Mouse (Mus musculus) adrenal gland, adult 18-20 months (tissue): ENCODE results near the gene Dnajc30. TPM values are rescaled to one million over a fixed set of nuclear protein-coding genes. Genes with fewer than 3 reads are reported as not detected.
"Not testable (repeated sequence)": the region's sequence is repeated elsewhere in the genome, so short reads cannot be mapped to it uniquely, and the experiment has no call there.

Experiments used
- DNase-seq, 2 experiments: peaks; one replicate each; pipeline ENCODE4 v3.0.0; 2021 to 2022; ENCODE audit warnings: low spot score in 2 of 2
- long read RNA-seq, 2 experiments: library from polyadenylated mRNA; stranded (forward); transcript quantifications; one replicate each; pipeline ENCODE4 v2.0.0; 2021
- total RNA-seq, 2 experiments: library from RNA; stranded (reverse); gene quantifications; 1 replicate in 1 of 2; 2 replicates in 1 of 2; pipeline ENCODE4 v1.2.3; 2021

Gene Dnajc30
- total RNA-seq = 10 to 100 TPM; 25.8 to 30.3 TPM
- long read RNA-seq, experiment 1, transcript Dnajc30-201 (1 exons, 1,661 nt) = major isoform, 16 of 18 reads
- long read RNA-seq, experiment 1, partial matches to known transcripts = 0 of 18 reads
- long read RNA-seq, experiment 1, other reads (novel, unspliced or antisense) = 2 of 18 reads
- long read RNA-seq, experiment 2, transcript Dnajc30-201 (1 exons, 1,661 nt) = major isoform, 54 of 59 reads
- long read RNA-seq, experiment 2, partial matches to known transcripts = 0 of 59 reads
- long read RNA-seq, experiment 2, other reads (novel, unspliced or antisense) = 5 of 59 reads

DNA sequence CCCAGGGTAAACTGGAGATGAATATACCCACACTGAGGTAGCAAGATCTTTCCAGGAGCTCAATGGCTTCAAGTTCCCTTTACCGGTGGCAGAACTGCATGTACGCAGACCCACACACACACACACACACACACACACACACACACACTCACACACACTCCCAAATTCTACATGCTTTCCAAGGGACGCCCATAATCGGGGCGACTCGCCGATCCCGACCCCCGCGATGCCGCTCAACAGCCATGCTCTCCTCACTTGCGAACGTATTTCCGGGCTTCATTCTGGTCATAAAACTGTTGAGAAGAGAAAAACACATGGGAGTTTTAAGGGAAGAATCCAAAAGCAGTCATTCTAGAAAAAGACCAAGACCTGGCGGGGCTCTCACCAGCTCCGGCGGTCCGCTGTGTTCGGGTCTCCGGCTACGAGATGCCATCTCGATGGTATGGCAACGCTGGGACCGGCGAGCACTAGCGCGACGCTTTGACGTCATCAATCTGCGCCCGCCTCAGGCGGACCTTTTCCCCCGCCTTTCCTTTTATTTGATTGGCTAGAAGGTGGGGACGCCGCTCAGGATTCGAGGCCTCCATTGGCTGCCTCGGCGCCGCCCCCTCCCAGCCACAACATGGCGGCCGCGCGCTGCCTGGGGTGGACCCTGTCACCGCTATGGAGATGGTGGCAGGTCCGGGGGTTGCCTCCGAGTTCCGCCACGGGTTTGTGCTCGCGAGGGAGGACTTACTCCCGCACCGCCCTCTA is at the start of gene Dnajc30:
Gene Dnajc30 (plus strand): TSS at position 574 of the 753 bp plus-strand sequence.
- peak; percentile 96 to 97 for DNase-seq

DNA sequence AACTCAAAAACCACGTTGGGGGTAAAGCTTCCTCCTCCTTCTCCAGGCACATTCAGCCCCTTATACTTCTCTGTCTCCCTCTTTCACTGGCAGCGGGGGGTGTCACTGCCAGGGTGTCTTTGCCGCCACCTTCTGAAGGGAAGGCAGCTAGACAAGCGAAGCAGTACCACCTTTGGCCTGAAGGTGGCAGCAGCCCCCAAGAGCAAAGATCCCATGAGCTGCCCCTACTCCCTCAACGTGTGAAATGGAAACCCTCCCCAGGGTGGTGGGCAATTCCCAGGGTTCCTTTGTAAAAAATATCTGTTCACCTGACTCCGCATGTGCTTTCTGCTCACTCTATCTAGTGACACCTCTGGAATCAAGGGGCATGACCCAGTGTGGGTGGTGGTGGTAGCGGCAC is 48.5 kb upstream of the Dnajc30 start:
- peak; percentile 86 to 91 for DNase-seq

DNA sequence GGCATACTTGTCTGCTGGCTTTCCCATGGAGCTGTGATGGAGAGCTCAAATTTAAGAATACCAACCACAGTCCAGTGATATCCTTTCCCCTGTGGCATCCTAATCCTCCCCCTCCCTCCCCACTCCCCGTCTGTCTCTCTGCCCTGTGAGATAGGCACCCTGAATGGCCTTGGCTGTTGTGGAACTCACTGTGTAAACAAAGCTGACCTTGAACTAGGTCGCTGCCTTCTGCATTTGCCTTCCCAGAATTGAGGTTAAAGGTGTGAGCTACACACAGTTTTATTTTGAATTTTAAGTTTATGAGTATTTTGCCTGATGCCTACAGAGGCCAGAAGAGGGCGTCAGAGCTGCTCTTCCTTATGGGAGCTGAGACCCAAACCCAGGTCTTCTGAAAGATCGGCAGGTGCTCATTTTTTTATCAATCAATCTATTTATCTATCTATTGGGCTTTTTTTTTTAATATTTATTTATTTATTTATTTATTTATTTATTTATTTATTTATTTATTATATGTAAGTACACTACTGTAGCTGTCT is 47.7 kb upstream of the Dnajc30 start:
- no peak for DNase-seq

DNA sequence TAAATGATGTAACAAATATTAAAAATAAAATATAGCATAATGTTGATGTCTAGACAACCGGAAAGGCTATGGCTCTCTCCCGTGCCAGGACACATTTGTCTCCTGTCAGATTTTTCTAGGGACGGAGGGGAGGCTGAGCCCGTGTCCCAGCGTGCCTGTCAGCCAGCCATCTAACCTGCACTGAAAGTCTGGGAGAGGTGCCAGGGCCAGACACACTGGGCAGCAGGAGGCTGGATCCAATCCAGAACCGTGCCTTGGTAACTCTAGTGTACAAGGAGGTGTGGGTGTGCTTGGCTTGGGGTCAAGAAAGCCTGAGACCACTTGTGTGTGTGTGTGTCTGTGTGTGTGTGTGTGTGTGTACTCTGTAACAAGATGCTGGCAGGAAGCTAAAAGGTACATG is 42.2 kb upstream of the Dnajc30 start:
- DNase-seq = peak; percentile 52

DNA sequence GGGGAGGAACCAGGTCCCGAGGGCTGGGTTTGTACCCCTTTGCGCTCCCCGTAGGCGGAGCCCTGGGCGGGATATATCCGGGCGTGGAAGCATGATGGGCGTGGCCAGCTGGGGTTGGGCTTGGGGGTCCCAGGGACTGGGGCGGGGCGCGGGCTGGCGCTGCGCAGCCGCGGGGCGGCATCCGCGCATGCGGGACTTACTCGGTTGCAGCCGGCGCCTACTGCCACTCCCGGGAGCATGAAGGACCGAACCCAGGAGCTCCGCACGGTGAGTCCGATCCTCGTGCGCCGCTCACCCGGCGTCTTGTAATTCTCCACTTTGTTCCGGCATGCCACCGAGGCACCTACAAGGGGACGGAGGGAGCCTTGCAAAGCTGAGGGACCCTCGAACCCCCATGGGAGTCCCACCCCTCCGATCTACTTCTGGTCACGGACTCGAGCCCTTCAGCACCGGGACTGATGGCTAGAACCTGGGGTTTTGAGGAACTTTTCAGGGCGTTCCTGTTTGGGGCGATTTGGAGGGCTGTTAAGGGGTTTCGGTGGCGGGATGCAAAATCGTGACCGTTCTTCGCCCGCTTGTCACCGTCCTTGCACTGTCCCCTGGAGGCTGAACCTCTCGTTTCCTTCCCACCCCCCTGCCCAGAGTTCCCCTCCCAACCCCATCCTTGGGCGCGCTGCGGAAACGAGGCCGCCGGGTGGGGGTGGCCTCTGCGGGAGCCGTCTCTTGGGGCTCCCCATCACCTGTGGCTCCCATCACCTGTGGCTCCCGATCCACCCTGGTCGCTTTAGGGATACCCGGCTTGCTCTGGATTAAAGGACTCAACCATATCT is 40.4 kb upstream of the Dnajc30 start, which contains the start of gene Stx1a:
Gene Stx1a (plus strand): TSS at position 139 of the 830 bp plus-strand sequence.
- peak; percentile 84 for DNase-seq

DNA sequence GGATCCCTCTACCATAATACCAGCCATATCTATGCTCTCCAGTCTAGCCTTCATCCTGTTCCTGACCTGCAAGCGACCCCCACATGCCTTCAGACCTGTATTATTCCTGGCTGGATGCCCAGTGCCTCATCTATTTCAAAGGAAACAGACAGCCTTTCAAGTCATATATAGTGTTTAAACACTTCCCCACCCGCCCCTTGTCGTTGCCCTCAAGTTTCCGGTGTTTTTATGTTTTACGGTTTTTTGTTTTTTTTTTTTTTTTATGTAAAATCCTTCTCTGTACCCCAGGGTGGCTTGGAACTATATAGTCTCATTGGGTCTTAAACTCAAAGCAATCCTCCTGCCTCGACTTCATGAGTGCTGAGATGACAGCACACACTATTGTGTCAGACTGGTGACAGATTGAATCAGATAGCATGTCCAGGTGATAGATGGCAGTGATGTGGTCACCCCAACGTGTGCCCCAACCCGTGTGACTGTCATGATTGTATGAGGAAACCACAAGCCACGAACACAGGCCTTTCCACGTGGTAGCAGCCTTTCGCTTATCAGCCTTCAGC is 39.3 kb upstream of the Dnajc30 start:
- no peak for DNase-seq

DNA sequence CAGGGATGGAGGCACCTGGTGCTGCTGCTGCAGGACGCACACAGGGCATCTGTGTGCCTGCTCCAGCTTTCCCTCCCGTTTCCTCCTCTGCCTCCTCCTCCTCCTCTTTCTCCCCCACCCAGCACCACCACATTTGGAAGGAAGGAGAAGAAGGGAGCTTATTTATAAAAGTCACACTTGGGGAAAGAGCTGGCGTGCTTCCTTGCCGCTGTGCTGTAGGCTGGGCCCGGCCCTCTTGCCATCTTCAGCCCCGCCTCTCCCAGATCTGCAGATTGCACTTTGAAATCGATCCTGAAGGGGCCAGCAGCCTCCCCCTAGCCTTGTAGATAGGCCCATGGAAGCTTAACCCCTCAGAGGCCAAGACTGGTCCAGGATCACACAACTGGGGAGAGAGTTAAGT is 38.1 kb upstream of the Dnajc30 start:
- no peak for DNase-seq

DNA sequence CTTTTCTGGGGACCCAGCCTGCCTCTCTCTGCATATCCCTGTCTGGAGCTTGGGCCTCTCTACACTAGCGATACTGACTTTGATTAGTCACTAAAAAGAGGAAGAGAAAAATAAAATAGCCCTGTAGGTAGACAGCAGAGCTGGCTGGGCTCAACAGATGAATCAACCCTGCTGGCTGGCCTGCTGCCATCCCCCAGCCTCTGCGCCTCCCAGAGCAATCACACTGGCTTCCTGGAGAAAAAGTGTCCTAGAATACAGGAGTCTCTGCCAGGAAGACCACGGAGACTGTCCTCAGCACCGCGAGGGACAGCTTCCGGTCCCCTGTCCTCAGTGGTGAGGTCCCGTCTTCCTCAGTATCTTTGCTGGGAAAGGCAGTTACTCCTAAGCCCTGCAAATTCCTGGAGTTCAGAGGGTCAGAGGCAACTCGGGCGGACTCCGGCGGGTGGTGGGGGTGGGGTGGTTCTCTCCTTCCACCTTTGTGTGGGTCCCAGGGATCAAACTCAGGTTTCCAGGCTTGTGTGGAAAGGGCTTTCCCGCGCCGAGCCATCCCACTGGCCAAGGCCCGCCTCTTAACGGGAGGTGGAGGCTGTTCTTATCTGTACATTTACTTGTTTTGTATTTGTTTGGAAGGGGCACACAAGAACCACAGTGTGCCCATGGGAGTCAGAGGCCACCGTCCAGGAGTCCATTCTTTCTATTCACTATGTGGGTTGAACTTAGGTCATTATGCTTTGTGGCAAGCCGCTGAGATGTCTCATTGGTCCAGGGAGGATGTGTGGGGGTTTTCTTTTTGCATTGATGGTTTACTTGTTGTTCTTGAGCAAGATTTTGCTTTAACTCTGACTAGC is 34.8 kb upstream of the Dnajc30 start:
- DNase-seq = peak; percentile 65 to 69

DNA sequence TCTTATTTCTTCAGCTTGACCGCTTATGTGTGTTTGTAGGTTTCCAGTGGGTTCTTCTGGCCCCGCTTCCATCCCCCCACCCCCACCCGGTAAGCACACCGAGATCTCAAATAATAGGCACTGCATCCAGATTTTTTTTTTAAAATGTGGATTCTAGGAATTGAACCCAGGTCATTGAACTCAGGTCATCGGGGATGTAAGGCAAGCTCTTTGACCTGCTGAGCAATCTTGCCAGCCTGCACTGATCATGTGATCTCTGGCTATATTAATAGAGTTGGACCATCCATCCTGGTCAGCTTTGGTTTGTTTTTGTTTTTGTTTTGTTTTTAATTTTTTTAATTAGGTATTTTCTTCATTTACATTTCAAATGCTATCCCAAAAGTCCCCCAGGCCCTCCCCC is 31.4 kb upstream of the Dnajc30 start:
- DNase-seq = no peak

DNA sequence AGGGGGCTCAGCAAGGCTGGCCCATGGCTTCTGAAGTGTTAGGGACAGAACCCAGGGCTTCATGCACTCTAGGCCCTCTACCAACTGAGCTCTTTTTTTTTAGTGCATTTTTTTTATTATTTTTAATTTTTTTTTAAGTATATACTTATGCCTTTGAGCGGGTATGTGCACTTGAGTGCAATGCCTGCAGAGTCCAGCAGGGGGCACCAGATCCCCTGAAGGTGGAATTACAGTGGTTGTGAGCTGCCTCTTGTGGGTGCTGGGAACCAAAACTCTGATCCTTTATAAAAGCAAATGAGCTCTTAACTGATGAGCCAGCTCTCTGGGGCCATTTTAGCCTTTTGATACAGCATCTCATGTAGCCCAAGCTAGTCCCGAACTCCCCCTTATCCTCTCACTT is 29.4 kb upstream of the Dnajc30 start:
- DNase-seq = no peak

DNA sequence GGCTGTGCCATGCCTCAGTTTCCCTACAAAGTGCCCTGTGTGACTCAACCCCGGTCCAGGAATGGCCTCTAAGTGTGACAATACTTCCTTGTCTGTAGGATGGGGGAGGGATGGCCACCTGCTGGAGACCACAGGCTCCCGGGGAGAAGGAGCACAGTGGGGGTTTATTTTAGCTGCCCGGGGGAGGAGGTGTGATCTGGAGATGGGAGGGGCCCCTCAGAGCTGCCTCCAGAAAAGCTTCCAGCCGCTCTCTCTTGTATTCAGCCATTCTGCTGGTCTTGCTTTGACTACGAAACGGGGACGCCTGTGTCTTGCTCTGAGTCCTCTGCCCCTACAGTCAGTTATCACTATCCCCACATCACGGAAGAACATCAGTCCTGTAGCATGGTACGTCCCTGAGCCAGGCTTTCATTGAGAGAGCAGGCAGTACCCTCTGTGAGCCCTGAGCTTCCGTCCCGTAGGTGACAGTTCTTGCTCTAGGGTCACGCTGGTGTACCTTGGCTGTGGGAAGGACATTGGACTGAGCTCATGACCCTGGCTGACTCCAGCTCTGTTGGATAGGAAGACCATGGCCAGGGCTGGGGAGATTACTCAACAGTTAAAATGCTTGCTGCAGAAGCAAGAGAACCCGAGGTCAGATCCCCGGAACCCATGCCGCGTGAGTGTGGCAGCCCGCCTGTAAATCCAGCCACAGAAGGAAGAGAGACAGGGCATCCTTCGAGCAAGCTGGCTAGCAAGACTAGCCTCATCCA is 28.2 kb upstream of the Dnajc30 start:
- DNase-seq = no peak

DNA sequence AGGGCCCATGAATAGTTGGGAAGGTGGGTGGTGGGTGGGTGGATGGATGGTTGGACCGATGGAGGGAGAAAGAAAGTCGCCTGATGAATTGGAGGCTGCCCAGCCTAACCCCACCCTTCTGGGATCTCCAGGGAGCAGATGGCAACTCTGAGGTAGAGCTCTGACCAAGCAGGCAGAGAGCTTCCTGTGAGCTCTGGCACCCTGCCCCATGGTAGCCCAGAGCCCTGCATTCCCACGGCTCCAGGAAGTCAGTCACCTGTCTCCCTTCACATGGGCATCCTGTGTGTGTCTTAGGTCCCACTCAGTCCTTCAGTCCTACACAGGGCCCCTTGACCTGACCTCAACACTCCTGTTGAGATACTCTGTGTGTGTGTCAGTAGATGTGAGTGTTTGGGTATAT is 26.1 kb upstream of the Dnajc30 start:
- DNase-seq = no peak

DNA sequence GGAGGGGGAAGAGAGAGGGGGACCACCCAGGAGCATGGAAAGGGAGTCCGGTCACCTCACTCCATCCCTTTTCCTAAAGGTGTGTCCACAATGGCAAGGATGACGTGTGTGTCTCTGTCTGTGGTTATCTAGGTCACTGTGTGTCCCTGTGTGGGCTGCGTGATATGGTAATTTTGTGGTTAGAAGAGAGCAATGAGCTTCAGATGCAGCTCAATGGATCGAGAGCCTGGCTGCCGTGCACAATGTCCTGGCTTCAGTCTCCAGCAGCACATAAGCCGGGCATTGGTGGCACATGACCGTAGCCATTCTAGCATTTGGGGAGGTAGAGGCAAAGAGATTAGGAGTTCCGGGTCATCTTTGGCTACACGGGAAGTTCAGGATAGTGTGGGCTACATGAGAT is 24.5 kb upstream of the Dnajc30 start:
- DNase-seq = no peak

DNA sequence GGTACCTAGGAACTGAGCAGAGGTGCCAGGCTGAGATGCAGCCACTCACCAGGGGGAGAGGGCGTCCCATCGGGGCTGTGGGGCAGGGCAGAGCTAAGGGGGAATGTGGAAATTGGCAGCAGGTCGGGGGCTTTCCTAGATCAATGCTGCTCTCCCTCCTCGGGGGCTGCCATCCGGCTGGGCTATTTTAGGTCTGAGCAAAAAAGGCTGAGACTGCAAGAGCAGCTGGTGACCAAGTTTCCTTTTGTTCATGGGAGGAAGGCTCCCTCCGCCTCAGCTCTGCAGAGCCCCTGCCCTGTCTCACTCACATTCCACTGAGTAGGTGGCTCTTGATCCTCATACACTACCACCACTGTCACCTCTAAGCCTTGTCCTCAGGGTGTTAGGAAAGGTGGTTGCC is 23.9 kb upstream of the Dnajc30 start:
- DNase-seq = no peak

DNA sequence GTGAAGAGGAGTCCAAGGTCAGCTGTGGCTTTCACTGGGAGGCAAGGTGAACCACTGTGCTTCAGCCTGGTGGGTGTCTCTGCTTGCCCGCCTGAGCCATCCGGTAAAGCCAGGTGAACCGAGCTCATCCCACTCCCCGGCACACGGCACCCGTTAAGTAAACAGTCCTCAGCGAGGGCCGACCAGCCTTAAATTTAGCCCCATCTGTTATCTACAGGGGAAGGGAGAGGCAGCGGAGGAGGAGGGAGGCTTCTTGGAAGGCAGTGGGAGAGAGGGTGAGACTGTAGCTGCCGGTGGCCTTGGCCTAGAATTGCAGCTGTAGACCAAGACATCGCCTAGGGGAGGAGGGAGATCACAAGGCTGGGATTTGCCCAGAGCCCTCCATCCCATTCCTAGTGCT is 23.2 kb upstream of the Dnajc30 start:
- peak in 1 of 2 experiments; percentile 48 for DNase-seq

DNA sequence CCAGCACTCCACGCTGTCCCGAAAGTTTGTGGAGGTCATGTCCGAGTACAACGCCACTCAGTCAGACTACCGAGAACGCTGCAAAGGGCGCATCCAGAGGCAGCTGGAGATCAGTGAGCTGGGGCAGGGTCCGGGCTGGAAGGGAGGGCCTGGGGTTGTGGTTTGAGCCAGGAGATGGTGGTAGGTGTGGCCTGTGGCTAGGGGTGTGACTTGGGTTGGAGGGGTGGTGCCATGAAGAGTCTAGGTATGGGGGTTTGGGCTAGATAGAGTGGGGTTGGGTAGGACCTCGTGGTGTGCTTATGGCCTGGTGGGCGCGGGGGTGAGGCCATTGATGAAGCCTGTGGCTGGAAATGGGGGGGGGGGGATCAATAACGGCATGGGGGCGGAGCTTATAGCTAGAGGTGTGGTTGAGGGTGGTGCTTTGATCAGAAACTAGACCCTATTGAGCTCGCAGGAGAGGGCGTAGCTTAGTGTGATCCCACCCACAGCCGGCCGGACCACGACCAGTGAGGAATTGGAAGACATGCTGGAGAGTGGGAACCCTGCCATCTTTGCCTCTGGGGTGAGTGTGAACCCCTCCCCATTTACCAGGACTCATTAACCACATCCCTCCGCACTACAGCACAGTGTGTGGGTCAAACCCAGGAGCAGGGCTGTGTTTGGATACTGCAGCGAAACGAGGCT is 21.8 kb upstream of the Dnajc30 start:
- DNase-seq = no peak

DNA sequence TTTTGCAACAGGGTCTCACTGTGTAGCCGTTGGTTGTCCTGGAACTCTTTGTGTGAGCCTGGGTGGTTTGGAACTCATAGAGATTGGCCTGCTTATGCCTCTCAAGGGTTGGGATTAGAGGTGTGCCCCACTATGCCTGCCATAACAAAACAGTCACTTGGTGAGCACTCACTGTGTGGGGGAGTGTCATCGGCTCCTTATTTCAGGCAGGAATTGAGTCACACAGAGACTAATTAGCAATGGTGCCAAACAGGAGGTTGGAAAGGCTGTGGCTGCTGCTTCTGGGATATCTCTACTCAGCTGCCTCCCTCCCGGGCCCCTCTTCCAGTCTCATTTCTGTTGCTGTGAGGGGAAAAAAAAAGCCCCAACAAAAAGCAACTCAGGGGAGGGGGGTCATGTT is 19.4 kb upstream of the Dnajc30 start:
- no peak for DNase-seq

DNA sequence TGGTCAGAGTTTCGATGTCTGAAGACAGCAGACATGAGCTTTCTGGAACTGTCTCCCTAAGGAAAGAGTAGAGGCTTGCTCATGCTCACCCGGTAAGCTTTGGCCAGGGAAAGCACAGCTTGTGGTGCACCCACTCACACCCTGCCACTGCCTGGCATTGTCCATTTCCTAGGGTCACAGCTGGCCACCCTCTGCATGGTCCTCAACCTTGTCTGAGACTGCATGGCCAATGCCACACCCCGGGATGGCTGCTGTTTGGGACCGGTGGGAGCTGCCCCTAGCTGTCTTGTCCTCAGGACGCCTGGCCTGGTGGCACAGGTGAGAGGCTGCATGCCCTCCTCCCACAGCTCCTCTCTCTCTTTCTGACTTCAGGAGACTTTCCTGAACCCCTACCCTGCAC is 15.5 kb upstream of the Dnajc30 start:
- DNase-seq = no peak

DNA sequence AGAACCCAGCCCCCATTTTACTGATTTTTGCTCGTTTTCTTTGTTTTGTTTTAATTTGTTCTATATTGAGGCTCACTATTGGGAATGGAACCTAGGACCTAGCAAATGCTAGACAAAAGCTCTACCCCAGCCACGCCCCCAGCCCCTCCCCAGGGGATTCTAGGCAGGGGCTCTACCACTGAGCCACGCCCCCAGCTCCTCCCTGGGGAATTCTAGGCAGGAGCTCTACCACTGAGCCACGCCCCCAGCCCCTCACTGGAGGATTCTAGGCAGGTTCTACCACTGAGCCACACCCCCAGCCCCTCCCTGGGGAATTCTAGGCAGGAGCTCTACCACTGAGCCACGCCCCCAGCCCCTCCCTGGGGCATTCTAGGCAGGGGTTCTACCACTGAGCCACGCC is 14.7 kb upstream of the Dnajc30 start:
- not testable (repeated sequence) for DNase-seq
